Mouse (Mus musculus) stomach, postnatal 0 days (tissue): Measurements from ENCODE around the gene Pitpnm2. TPM values are rescaled to one million over a fixed set of nuclear protein-coding genes. Genes with fewer than 3 reads are reported as not detected.

Experiments used
- ATAC-seq: fragments of 200-750 bp; cut with Nextera tagmentation; 2 replicates; pipeline ENCODE4 v1.8.0; 2017; ENCODE audit not compliant: low FRiP score, low TSS enrichment
- DNase-seq: peaks from one replicate; pipeline ENCODE4 v3.0.0-alpha.2; 2016; ENCODE audit warnings: low spot score
- H3K27ac ChIP-seq: fragments of 300-500 bp; sonication (generic); replicated peaks from 2 replicates; pipeline ENCODE4 v1.5.1; 2014; ENCODE audit warnings: mild to moderate bottlenecking, control low read depth
- H3K27me3 ChIP-seq: fragments of 300-500 bp; sonication (generic); 2 replicates; pipeline ENCODE4 v1.6.1; 2014; ENCODE audit warnings: low read length; ENCODE audit not compliant: control insufficient read depth, insufficient read depth
- H3K36me3 ChIP-seq: fragments of 300-500 bp; sonication (generic); 2 replicates; pipeline ENCODE4 v1.6.1; 2014; ENCODE audit warnings: low read length, mixed read lengths; ENCODE audit not compliant: control insufficient read depth, insufficient read depth
- H3K4me1 ChIP-seq: fragments of 300-500 bp; sonication (generic); replicated peaks from 2 replicates; pipeline ENCODE4 v1.6.1; 2014; ENCODE audit warnings: antibody characterized with exemption; ENCODE audit not compliant: control insufficient read depth, insufficient read depth
- H3K4me2 ChIP-seq: fragments of 300-500 bp; sonication (generic); replicated peaks from 2 replicates; pipeline ENCODE4 v1.6.1; 2014; ENCODE audit warnings: low read depth, mild to moderate bottlenecking, control low read depth, moderate library complexity
- H3K4me3 ChIP-seq: fragments of 300-500 bp; sonication (generic); 2 replicates; pipeline ENCODE4 v1.5.1; 2014; ENCODE audit warnings: low read depth, low read length, control low read depth
- H3K9ac ChIP-seq: fragments of 300-500 bp; sonication (generic); 2 replicates; pipeline ENCODE4 v1.6.1; 2014; ENCODE audit warnings: mild to moderate bottlenecking, low read length, control low read depth, mixed read lengths
- H3K9me3 ChIP-seq: fragments of 300-500 bp; sonication (generic); 2 replicates; pipeline ENCODE4 v1.6.1; 2016; ENCODE audit warnings: low read length; ENCODE audit not compliant: control insufficient read depth
- CTCF ChIP-seq: IDR thresholded peaks from 2 replicates; pipeline ENCODE4 v1.5.1; 2016; ENCODE audit warnings: antibody characterized with exemption, low read depth, mild to moderate bottlenecking, moderate library complexity
- EP300 ChIP-seq: optimal IDR thresholded peaks from 2 replicates; pipeline ENCODE3; 2016; ENCODE audit warnings: antibody characterized with exemption
- WGBS: fragments of 180-500 bp; shearing (Covaris S2); extraction: QIAGEN DNeasy Blood & Tissue Kit; methylation state at CpG from one replicate; pipeline ENCODE4 v1.1.7; 2014; 5-methylcytosine and 5-hydroxymethylcytosine counted together
- polyA plus RNA-seq: library from polyadenylated mRNA; unstranded; fragments of >200 nt; fragmentation: Nextera tagmentation; extraction: Ambion mirVana; gene quantifications from 2 replicates; pipeline ENCODE4 v1.2.1, GENCODE M21; 2015

Pitpnm2 gene
- polyA plus RNA-seq, 1 experiment from 2014 or later: 1.8 TPM

- Histone ChIP-seq H3K27ac (no peak overlapping the region), H3K27me3 (no peaks in the 10 kb centered on the region), H3K4me2 (no peak overlapping the region), H3K9ac (no peak overlapping the region), H3K4me3 (no peak overlapping the region), H3K4me1 (no peaks in the 10 kb centered on the region), H3K9me3 (no peaks in the 10 kb centered on the region), H3K36me3 (no peaks in the 10 kb centered on the region)
- TF ChIP-seq EP300 (no peak), CTCF (no peak)
- ATAC-seq: no peak
- 64% methylated on average over 7 of the region's 7 CpGs for WGBS
- no peak for DNase-seq
Observed at GRCm38 (mm10) chr5:124247296-124247695, 2.3 kb downstream of the Pitpnm2 start.

GRCm38 (mm10) chr5:124244885-124245284, 4.7 kb downstream of the Pitpnm2 start:
- H3K9me3 ChIP-seq: no peaks in the 10 kb centered on the region
- no peak overlapping the region for H3K4me2 ChIP-seq
- H3K4me1 ChIP-seq: no peaks in the 10 kb centered on the region
- no peak for DNase-seq
- no peak for ATAC-seq
- WGBS: 93% methylated on average over 7 of the region's 7 CpGs
- TF ChIP-seq EP300 (no peak), CTCF (no peak)
- H3K27me3 ChIP-seq: no peaks in the 10 kb centered on the region
- H3K27ac ChIP-seq: no peak overlapping the region
- no peaks in the 10 kb centered on the region for H3K36me3 ChIP-seq
- H3K4me3 ChIP-seq: no peak overlapping the region
- no peak overlapping the region for H3K9ac ChIP-seq

GRCm38 (mm10) chr5:124244449-124244848, 5.1 kb downstream of the Pitpnm2 start:
- DNase-seq (no peak), ATAC-seq (no peak)
- no peak overlapping the region for H3K9ac ChIP-seq
- TF ChIP-seq EP300: no peak
- no peak for TF ChIP-seq CTCF
- H3K9me3 ChIP-seq: no peaks in the 10 kb centered on the region
- H3K36me3 ChIP-seq: no peaks in the 10 kb centered on the region
- WGBS: 90% methylated on average over 8 of the region's 8 CpGs
- H3K27ac ChIP-seq: no peak overlapping the region
- H3K4me2 ChIP-seq: no peak overlapping the region
- no peak overlapping the region for H3K4me3 ChIP-seq
- H3K27me3 ChIP-seq: no peaks in the 10 kb centered on the region
- no peaks in the 10 kb centered on the region for H3K4me1 ChIP-seq

- WGBS: 71% methylated on average over 9 of the region's 9 CpGs
- no peaks in the 10 kb centered on the region for H3K4me1 ChIP-seq
- no peak for ATAC-seq
Observed at GRCm38 (mm10) chr5:124243236-124243901, 6.2 kb downstream of the Pitpnm2 start.

GRCm38 (mm10) chr5:124241686-124242444, 7.7 kb downstream of the Pitpnm2 start:
- TF ChIP-seq CTCF (no peak), EP300 (no peak)
- Histone ChIP-seq H3K4me3 (no peak overlapping the region), H3K27me3 (no peaks in the 10 kb centered on the region), H3K27ac (no peak overlapping the region), H3K4me1 (no peaks in the 10 kb centered on the region), H3K9ac (no peak overlapping the region), H3K9me3 (no peaks in the 10 kb centered on the region), H3K4me2 (no peak overlapping the region), H3K36me3 (no peaks in the 10 kb centered on the region)
- DNase-seq (no peak), ATAC-seq (no peak)
- 54% methylated on average over 10 of the region's 10 CpGs for WGBS

More at GRCm38 (mm10) chr5:124243236-124243901, 6.2 kb downstream of the Pitpnm2 start:
- Histone ChIP-seq H3K9ac (no peak overlapping the region), H3K4me3 (no peak overlapping the region), H3K27ac (no peak overlapping the region), H3K9me3 (no peaks in the 10 kb centered on the region), H3K4me2 (no peak overlapping the region), H3K27me3 (no peaks in the 10 kb centered on the region), H3K36me3 (no peaks in the 10 kb centered on the region)
- no peak for TF ChIP-seq CTCF
- no peak for TF ChIP-seq EP300
- no peak for DNase-seq
